Comparison of ENCODE assay signal across 28 mouse cellular contexts in the genomic region with DNA sequence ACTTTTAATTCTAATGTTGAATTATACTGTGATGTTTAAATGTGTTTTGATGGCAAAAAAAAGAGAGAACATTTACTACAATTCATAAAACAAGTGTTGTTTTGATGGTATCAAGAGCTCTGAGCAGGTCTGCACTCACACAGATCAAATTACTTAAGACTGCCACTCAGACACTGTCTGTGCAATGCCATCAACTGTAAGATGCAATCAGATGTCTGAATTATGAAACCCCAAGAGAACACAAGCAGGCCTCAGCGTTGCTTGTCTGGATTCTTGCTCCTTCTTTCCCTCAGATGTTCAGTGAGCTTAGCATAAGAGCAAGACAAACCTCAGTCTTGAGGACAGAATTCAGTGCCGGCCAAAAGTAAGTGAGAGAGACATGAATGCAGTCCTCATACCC.
"Had no signal": no experiment of that assay in that cellular context is flagged by ENCODE, and none has a peak within 500 bp of the region (broad histone marks: within the 10 kb centered on the region; RNA-seq: fewer than 3 reads in every experiment).

No protein-coding gene starts in this region.

- H3K27ac ChIP-seq: embryonic facial prominence, embryonic 10.5 days; embryonic facial prominence, embryonic 12.5 days; embryonic facial prominence, embryonic 13.5 days; embryonic facial prominence, embryonic 15.5 days; forebrain, embryonic 10.5 days; forebrain, embryonic 12.5 days; forebrain, embryonic 13.5 days; forebrain, embryonic 15.5 days; gastrocnemius, adult 2 months; heart, adult 2 months had no signal

- H3K4me2 ChIP-seq: embryonic facial prominence, embryonic 12.5 days; embryonic facial prominence, embryonic 13.5 days; embryonic facial prominence, embryonic 15.5 days; forebrain, embryonic 12.5 days; forebrain, embryonic 13.5 days; forebrain, embryonic 15.5 days had no signal

- H3K4me1 ChIP-seq: embryonic facial prominence, embryonic 10.5 days; embryonic facial prominence, embryonic 12.5 days; embryonic facial prominence, embryonic 15.5 days; forebrain, embryonic 10.5 days; forebrain, embryonic 12.5 days; forebrain, embryonic 13.5 days; forebrain, embryonic 15.5 days had no signal

- H3K36me3 ChIP-seq: embryonic facial prominence, embryonic 10.5 days; embryonic facial prominence, embryonic 12.5 days; embryonic facial prominence, embryonic 13.5 days; embryonic facial prominence, embryonic 15.5 days; forebrain, embryonic 10.5 days; forebrain, embryonic 12.5 days; forebrain, embryonic 15.5 days had no signal

- H3K27me3 ChIP-seq: embryonic facial prominence, embryonic 12.5 days; embryonic facial prominence, embryonic 13.5 days; embryonic facial prominence, embryonic 15.5 days; forebrain, embryonic 12.5 days; forebrain, embryonic 13.5 days; forebrain, embryonic 15.5 days had no signal

- ATAC-seq: forebrain, embryonic 13.5 days; forebrain, embryonic 14.5 days; forebrain, embryonic 15.5 days; forebrain, embryonic 16.5 days; forebrain, postnatal 0 days had no signal

- H3K9me3 ChIP-seq: embryonic facial prominence, embryonic 10.5 days; embryonic facial prominence, embryonic 12.5 days; embryonic facial prominence, embryonic 13.5 days; embryonic facial prominence, embryonic 15.5 days; forebrain, embryonic 10.5 days; forebrain, embryonic 12.5 days; forebrain, embryonic 13.5 days; forebrain, embryonic 15.5 days had no signal

- DNase-seq: cerebellum, adult 8-10 months; cerebellum, adult 9-10 months; cerebellum, adult 9-11 months; cerebellum, postnatal 10 days; cerebellum, postnatal 14 days; cerebellum, postnatal 25 days; cerebellum, postnatal 36 days; embryo, embryonic 11 days; forebrain, postnatal 0 days; gastrocnemius, adult 2 months; gastrocnemius, postnatal 10 days; gastrocnemius, postnatal 14 days; gastrocnemius, postnatal 25 days; gastrocnemius, postnatal 36 days; heart, adult 11 months; heart, adult 18-20 months; heart, adult 2 months had no signal

- H3K4me3 ChIP-seq: embryonic facial prominence, embryonic 10.5 days; embryonic facial prominence, embryonic 12.5 days; embryonic facial prominence, embryonic 13.5 days; embryonic facial prominence, embryonic 15.5 days; erythroblast, embryonic 14.5 days; forebrain, embryonic 10.5 days; forebrain, embryonic 12.5 days; forebrain, embryonic 13.5 days; forebrain, embryonic 15.5 days; gastrocnemius, adult 2 months; heart, adult 2 months had no signal

- H3K9ac ChIP-seq: embryonic facial prominence, embryonic 12.5 days; embryonic facial prominence, embryonic 13.5 days; embryonic facial prominence, embryonic 15.5 days; forebrain, embryonic 12.5 days; forebrain, embryonic 13.5 days; forebrain, embryonic 15.5 days; forebrain, postnatal 0 days had no signal
